10 mouse cellular contexts compared by ENCODE assay signal in the genomic region with DNA sequence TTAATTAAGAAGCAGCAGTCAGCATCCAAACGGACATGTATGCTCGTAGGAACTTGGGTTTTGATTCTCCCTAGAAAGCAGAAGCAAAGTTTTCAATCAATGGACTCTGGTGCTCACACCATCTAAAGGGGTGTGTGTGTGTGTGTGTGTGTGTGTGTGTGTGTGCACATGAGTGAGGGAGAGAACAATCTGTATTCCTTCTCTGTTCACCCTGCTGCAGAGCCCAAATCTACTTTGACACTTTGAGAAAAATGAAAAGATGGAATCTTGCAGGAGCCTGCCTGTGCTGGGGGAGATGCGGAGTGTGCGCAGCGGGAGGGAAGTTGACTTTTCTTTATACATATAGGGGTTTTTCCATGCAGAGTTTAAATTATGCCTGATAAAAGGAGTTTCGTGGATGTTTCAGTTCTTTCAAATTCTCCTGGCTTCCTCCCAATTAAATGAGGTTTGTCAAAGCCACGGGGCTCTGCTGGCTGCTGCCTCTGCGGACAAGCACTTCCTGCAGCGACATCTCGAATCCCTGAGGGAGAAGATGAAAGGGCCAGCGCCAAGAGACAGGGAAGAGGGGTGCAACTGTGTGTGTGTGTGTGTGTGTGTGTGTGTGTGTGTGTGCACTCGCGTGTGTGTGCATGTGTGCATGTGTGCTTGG.
DNase-seq lines count a peak whose midpoint lies in the region; ATAC-seq and TF ChIP-seq lines count a peak whose summit lies in the region.
"Had no signal": no experiment of that assay in that cellular context is flagged by ENCODE, and none has a peak within 500 bp of the region (broad histone marks: within the 10 kb centered on the region; RNA-seq: fewer than 3 reads in every experiment).

No protein-coding gene starts in this region.

- WGBS in lung, embryonic 15.5 days, result 28% methylated on average over 13 of the region's 13 CpGs
- 16% methylated on average over 13 of the region's 13 CpGs for WGBS in embryonic facial prominence, embryonic 15.5 days
- 31% methylated on average over 13 of the region's 13 CpGs for WGBS in hindbrain, embryonic 12.5 days
- WGBS in midbrain, embryonic 16.5 days, result 12% methylated on average over 13 of the region's 13 CpGs
- WGBS in stomach, postnatal 0 days, result 41% methylated on average over 13 of the region's 13 CpGs

- no peak overlapping the region for H3K9ac ChIP-seq in lung, embryonic 15.5 days
- no peak overlapping the region for H3K9ac ChIP-seq in embryonic facial prominence, embryonic 15.5 days
- 0 out of 2 replicates have a peak overlapping the region, but pooled peaks have one; percentile 8 for H3K9ac ChIP-seq in hindbrain, embryonic 12.5 days
- H3K9ac ChIP-seq in midbrain, embryonic 16.5 days (ENCODE audit: low read depth, low read length), result no peak overlapping the region
- no peak overlapping the region for H3K9ac ChIP-seq in stomach, postnatal 0 days (ENCODE audit: low read length)

- no peak overlapping the region for H3K27ac ChIP-seq in lung, embryonic 15.5 days
- no peak overlapping the region; the same call in 1 of the 2 replicates for H3K27ac ChIP-seq in embryonic facial prominence, embryonic 15.5 days (replicated peaks)
- H3K27ac ChIP-seq in hindbrain, embryonic 12.5 days, result peak overlapping the region; percentile 24; the same call in 1 of the 2 replicates
- H3K27ac ChIP-seq in midbrain, embryonic 16.5 days (ENCODE audit: low read length), result peak overlapping the region; percentile 51
- no peak overlapping the region for H3K27ac ChIP-seq in stomach, postnatal 0 days (replicated peaks)

- H3K4me3 ChIP-seq in lung, embryonic 15.5 days, result no peak overlapping the region
- no peak overlapping the region for H3K4me3 ChIP-seq in embryonic facial prominence, embryonic 15.5 days (replicated peaks)
- no peak overlapping the region for H3K4me3 ChIP-seq in hindbrain, embryonic 12.5 days
- H3K4me3 ChIP-seq in midbrain, embryonic 16.5 days (ENCODE audit: low read depth, low read length), result no peak overlapping the region
- H3K4me3 ChIP-seq in stomach, postnatal 0 days (ENCODE audit: low read depth, low read length), result no peak overlapping the region

- H3K36me3 ChIP-seq in lung, embryonic 15.5 days, result no peaks in the 10 kb centered on the region
- H3K36me3 ChIP-seq in embryonic facial prominence, embryonic 15.5 days, result no peaks in the 10 kb centered on the region
- H3K36me3 ChIP-seq in hindbrain, embryonic 12.5 days, result no peaks in the 10 kb centered on the region
- no peaks in the 10 kb centered on the region for H3K36me3 ChIP-seq in midbrain, embryonic 16.5 days (ENCODE audit: control insufficient read depth, insufficient read depth, low read length)
- no peaks in the 10 kb centered on the region for H3K36me3 ChIP-seq in stomach, postnatal 0 days (ENCODE audit: control insufficient read depth, insufficient read depth, low read length)

- no peaks in the 10 kb centered on the region for H3K27me3 ChIP-seq in lung, embryonic 15.5 days
- no peaks in the 10 kb centered on the region for H3K27me3 ChIP-seq in embryonic facial prominence, embryonic 15.5 days
- H3K27me3 ChIP-seq in hindbrain, embryonic 12.5 days, result no peaks in the 10 kb centered on the region
- H3K27me3 ChIP-seq in midbrain, embryonic 16.5 days (ENCODE audit: control insufficient read depth, insufficient read depth, low read depth, low read length), result no peaks in the 10 kb centered on the region
- H3K27me3 ChIP-seq in stomach, postnatal 0 days (ENCODE audit: control insufficient read depth, insufficient read depth, low read length), result no peaks in the 10 kb centered on the region

- H3K4me1 ChIP-seq in lung, embryonic 15.5 days, result peaks cover 30% of the 10 kb centered on the region
- H3K4me1 ChIP-seq in embryonic facial prominence, embryonic 15.5 days, result peaks cover 26% of the 10 kb centered on the region
- H3K4me1 ChIP-seq in hindbrain, embryonic 12.5 days, result peaks cover 33% of the 10 kb centered on the region
- peaks cover 28% of the 10 kb centered on the region for H3K4me1 ChIP-seq in midbrain, embryonic 16.5 days (ENCODE audit: control insufficient read depth, insufficient read depth, low read length)
- 0 out of 2 replicates have a peak, but pooled peaks cover 2% of the 10 kb centered on the region for H3K4me1 ChIP-seq in stomach, postnatal 0 days (replicated peaks; ENCODE audit: control insufficient read depth, insufficient read depth)

- H3K9me3 ChIP-seq in lung, embryonic 15.5 days, result no peaks in the 10 kb centered on the region
- no peaks in the 10 kb centered on the region for H3K9me3 ChIP-seq in embryonic facial prominence, embryonic 15.5 days (replicated peaks)
- H3K9me3 ChIP-seq in hindbrain, embryonic 12.5 days (replicated peaks), result no peaks in the 10 kb centered on the region
- H3K9me3 ChIP-seq in midbrain, embryonic 16.5 days (replicated peaks; ENCODE audit: control insufficient read depth, low read length, poor library complexity, severe bottlenecking), result no peaks in the 10 kb centered on the region
- no peaks in the 10 kb centered on the region for H3K9me3 ChIP-seq in stomach, postnatal 0 days (ENCODE audit: control insufficient read depth, low read length)

- no peak for DNase-seq in lung, postnatal 36 days
- no peak for DNase-seq in stomach, postnatal 0 days (ENCODE audit: low spot score)
- no peak for DNase-seq in urinary bladder, postnatal 14 days (ENCODE audit: low spot score)
- DNase-seq: gastrocnemius, postnatal 14 days had no signal

- 0 out of 2 replicates have a peak, but pooled peaks have one; percentile 9 for ATAC-seq in lung, embryonic 15.5 days (ENCODE audit: borderline replicate concordance, extremely low read depth, low FRiP score, low TSS enrichment)
- ATAC-seq in embryonic facial prominence, embryonic 15.5 days (ENCODE audit: insufficient number of reproducible peaks, low FRiP score, low TSS enrichment, low read depth), result no peak
- peak; percentile 12; the same call in 1 of the 2 replicates for ATAC-seq in hindbrain, embryonic 12.5 days (ENCODE audit: low FRiP score)
- peak; percentile 75 for ATAC-seq in midbrain, embryonic 16.5 days
- no peak for ATAC-seq in stomach, postnatal 0 days (ENCODE audit: low FRiP score, low TSS enrichment)
- no peak for ATAC-seq in monocyte, adult 5-6 weeks (replicated peaks; ENCODE audit: insufficient number of reproducible peaks, low FRiP score, low TSS enrichment, poor library complexity, severe bottlenecking)
- ATAC-seq: activated CD4-positive, CD25-positive, alpha-beta regulatory T cell, adult 4 months had no signal

- no peak for TF ChIP-seq CTCF in stomach, postnatal 0 days (IDR thresholded peaks at IDR 0.05; ENCODE audit: low read depth)

- no peak for TF ChIP-seq EP300 in stomach, postnatal 0 days (optimal IDR thresholded peaks at IDR 0.05)

- peak overlapping the region; percentile 11; the same call in 1 of the 2 replicates for H3K4me2 ChIP-seq in lung, embryonic 15.5 days
- peak overlapping the region; percentile 22 for H3K4me2 ChIP-seq in embryonic facial prominence, embryonic 15.5 days (replicated peaks)
- H3K4me2 ChIP-seq in hindbrain, embryonic 12.5 days (replicated peaks), result peak overlapping the region; percentile 21; the same call in 1 of the 2 replicates
- peak overlapping the region; percentile 19 for H3K4me2 ChIP-seq in midbrain, embryonic 16.5 days (ENCODE audit: low read length)
- no peak overlapping the region for H3K4me2 ChIP-seq in stomach, postnatal 0 days (replicated peaks; ENCODE audit: low read depth)

Comparison
In these comparisons a context has a peak if more than half of its experiments do, and no peak if none do; other contexts are left out.
1. ATAC-seq: peak in lung, embryonic 15.5 days (single experiment), hindbrain, embryonic 12.5 days (single experiment) and midbrain, embryonic 16.5 days (single experiment); none in embryonic facial prominence, embryonic 15.5 days (single experiment), stomach, postnatal 0 days (single experiment) and monocyte, adult 5-6 weeks (single experiment).
2. H3K27ac ChIP-seq: peak in hindbrain, embryonic 12.5 days (single experiment) and midbrain, embryonic 16.5 days (single experiment); none in lung, embryonic 15.5 days (single experiment), embryonic facial prominence, embryonic 15.5 days (single experiment) and stomach, postnatal 0 days (single experiment).